Mouse (Mus musculus): ENCODE data around the gene Tmem63c. TPM values are rescaled to one million over a fixed set of nuclear protein-coding genes. Genes with fewer than 3 reads are reported as not detected.

Tmem63c gene
- 6.4 and 11.2 TPM in 2 replicates for polyA plus RNA-seq (2015; fragmentation: Nextera tagmentation; extraction: Ambion mirVana)

GRCm38 (mm10) chr12:87021040-87021439, at the start of gene Tmem63c:
Gene Tmem63c (plus strand): TSS chr12:87021340.
- WGBS = 85% methylated on average over 6 of the region's 6 CpGs
- no peak within 1 kb of the TSS for H3K4me3 ChIP-seq (replicated peaks; ENCODE audit: low read length)
- no peak within 1 kb of the TSS for H3K9ac ChIP-seq (replicated peaks; ENCODE audit: low read depth, low read length)
- H3K9me3 ChIP-seq (ENCODE audit: control insufficient read depth, low read length) = no peaks in the 10 kb centered on the region
- no peak for ATAC-seq
- H3K27ac ChIP-seq (ENCODE audit: low read length) = no peak within 1 kb of the TSS
- H3K4me1 ChIP-seq (replicated peaks; ENCODE audit: control insufficient read depth, insufficient read depth, low read length) = peaks cover 4% of the 10 kb centered on the region
- no peak within 1 kb of the TSS for H3K4me2 ChIP-seq (ENCODE audit: low read length)
- no peaks in the 10 kb centered on the region for H3K27me3 ChIP-seq (replicated peaks; ENCODE audit: control insufficient read depth, insufficient read depth, low read length)
- H3K36me3 ChIP-seq (ENCODE audit: control insufficient read depth, insufficient read depth) = no peaks in the 10 kb centered on the region

- Histone ChIP-seq H3K36me3 (ENCODE audit: control insufficient read depth, insufficient read depth) (no peaks in the 10 kb centered on the region), H3K27me3 (replicated peaks; ENCODE audit: control insufficient read depth, insufficient read depth, low read length) (no peaks in the 10 kb centered on the region), H3K9me3 (ENCODE audit: control insufficient read depth, low read length) (no peaks in the 10 kb centered on the region), H3K27ac (ENCODE audit: low read length) (peak overlapping the region; percentile 43), H3K4me3 (replicated peaks; ENCODE audit: low read length) (no peak overlapping the region), H3K4me2 (ENCODE audit: low read length) (no peak overlapping the region), H3K9ac (replicated peaks; ENCODE audit: low read depth, low read length) (no peak overlapping the region; the same call in 1 of the 2 replicates), H3K4me1 (replicated peaks; ENCODE audit: control insufficient read depth, insufficient read depth, low read length) (peaks cover 38% of the 10 kb centered on the region)
- no peak for ATAC-seq
- WGBS = 15% methylated on average over 7 of the region's 7 CpGs
Observed at GRCm38 (mm10) chr12:86973216-86973615, 47.9 kb upstream of the Tmem63c start.

DNA sequence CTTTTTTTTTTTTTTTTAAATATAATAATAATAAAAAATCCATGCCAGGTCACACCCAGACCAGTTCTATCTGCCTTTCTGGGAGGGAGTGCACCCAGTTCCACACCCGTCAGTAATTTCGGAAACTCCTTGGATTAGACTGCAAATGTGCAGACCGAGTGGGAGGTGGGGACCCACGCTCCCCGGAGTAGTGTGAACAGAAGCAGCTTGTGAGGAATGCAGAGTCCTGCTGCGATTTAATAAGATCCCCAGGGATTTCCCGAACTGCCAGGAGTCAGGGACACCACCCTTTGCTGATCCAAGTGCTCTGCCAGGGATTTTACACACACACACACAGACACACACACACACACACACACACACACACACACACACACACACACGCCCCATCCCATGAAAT, 47.4 kb upstream of the Tmem63c start:
- peaks cover 38% of the 10 kb centered on the region for H3K4me1 ChIP-seq (replicated peaks; ENCODE audit: control insufficient read depth, insufficient read depth, low read length)
- H3K9ac ChIP-seq (replicated peaks; ENCODE audit: low read depth, low read length) = no peak overlapping the region
- H3K9me3 ChIP-seq (ENCODE audit: control insufficient read depth, low read length) = no peaks in the 10 kb centered on the region
- ATAC-seq = no peak
- WGBS = 20% methylated on average over 8 of the region's 8 CpGs
- no peak overlapping the region; the same call in 1 of the 2 replicates for H3K27ac ChIP-seq (ENCODE audit: low read length)
- H3K27me3 ChIP-seq (replicated peaks; ENCODE audit: control insufficient read depth, insufficient read depth, low read length) = no peaks in the 10 kb centered on the region
- no peak overlapping the region for H3K4me2 ChIP-seq (ENCODE audit: low read length)
- H3K4me3 ChIP-seq (replicated peaks; ENCODE audit: low read length) = no peak overlapping the region
- H3K36me3 ChIP-seq (ENCODE audit: control insufficient read depth, insufficient read depth) = no peaks in the 10 kb centered on the region

DNA sequence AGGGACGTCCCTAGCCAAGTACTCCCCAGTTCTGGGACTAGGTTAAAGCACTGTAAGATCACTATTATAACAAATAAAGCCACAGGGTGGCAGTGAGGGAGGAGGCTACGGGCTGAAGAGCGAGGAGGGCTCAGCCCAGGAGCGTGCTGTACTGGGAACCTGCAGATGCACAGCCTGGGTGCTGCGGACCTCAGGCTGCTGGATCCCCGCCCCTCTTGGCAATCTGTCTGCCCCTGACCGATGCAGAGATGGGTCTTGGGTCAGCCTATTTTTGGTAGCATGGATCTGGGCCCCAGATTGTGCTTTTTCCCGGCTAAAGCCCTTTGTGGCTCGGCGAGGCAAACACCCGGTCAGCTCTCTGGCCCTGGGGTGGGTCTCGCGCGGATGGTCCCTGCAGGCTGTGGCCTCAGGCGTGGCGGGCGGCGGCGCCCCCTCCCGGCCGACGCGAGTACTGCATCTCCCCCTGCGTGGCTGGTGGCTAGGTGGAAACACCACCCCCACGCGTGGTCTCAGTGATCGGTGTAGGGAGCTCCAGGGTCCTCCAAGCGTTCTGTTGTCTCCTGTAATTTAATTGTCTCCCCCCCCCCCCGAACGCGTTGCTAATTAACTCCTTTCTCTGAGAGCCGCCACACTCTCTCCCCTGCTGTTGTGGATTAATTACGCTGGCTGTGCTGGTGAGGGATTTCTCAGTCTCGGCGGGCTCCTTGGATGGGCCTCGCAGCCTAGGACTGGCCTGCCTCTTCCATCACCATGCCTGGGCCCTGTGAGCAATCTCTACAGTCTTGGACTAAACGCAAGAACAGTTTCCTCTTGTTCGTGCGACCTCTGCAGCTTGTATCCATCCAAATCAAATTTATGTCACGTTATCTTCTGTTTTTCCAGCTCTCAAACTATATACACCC, 46.5 kb upstream of the Tmem63c start:
- peak; percentile 70 for ATAC-seq
- Histone ChIP-seq H3K4me1 (replicated peaks; ENCODE audit: control insufficient read depth, insufficient read depth, low read length) (peaks cover 38% of the 10 kb centered on the region), H3K4me2 (ENCODE audit: low read length) (peak overlapping the region; percentile 47), H3K27ac (ENCODE audit: low read length) (peak overlapping the region; percentile 5), H3K4me3 (replicated peaks; ENCODE audit: low read length) (peak overlapping the region; percentile 27), H3K9ac (replicated peaks; ENCODE audit: low read depth, low read length) (peak overlapping the region; percentile 19), H3K36me3 (ENCODE audit: control insufficient read depth, insufficient read depth) (no peaks in the 10 kb centered on the region), H3K9me3 (ENCODE audit: control insufficient read depth, low read length) (no peaks in the 10 kb centered on the region), H3K27me3 (replicated peaks; ENCODE audit: control insufficient read depth, insufficient read depth, low read length) (no peaks in the 10 kb centered on the region)
- 4% methylated on average over 40 of the region's 40 CpGs for WGBS

DNA sequence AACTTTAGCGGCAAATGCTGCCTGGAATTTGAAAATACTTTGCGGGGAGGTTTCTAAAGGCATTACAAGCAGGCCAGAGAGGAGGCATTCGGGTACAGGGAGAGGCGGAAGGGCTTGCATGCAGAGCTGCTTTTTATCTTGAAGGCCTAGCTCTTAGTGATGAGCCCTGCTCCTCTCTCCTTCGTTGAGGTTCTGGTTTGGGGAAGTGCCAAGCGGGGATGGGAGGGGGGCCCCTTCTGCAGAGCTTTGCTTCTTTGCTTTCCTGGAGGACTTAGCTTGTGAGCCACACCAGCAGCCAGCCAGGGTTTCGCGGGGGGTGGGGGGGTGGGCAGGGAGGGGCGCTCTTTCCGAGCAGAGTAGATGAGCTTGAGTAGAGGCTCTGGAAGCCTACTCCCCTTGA, 45.4 kb upstream of the Tmem63c start:
- Histone ChIP-seq H3K4me2 (ENCODE audit: low read length) (no peak overlapping the region), H3K4me3 (replicated peaks; ENCODE audit: low read length) (no peak overlapping the region), H3K4me1 (replicated peaks; ENCODE audit: control insufficient read depth, insufficient read depth, low read length) (peaks cover 38% of the 10 kb centered on the region), H3K9me3 (ENCODE audit: control insufficient read depth, low read length) (no peaks in the 10 kb centered on the region), H3K27ac (ENCODE audit: low read length) (no peak overlapping the region), H3K9ac (replicated peaks; ENCODE audit: low read depth, low read length) (no peak overlapping the region), H3K27me3 (replicated peaks; ENCODE audit: control insufficient read depth, insufficient read depth, low read length) (no peaks in the 10 kb centered on the region), H3K36me3 (ENCODE audit: control insufficient read depth, insufficient read depth) (no peaks in the 10 kb centered on the region)
- 36% methylated on average over 10 of the region's 10 CpGs for WGBS
- ATAC-seq = no peak

DNA sequence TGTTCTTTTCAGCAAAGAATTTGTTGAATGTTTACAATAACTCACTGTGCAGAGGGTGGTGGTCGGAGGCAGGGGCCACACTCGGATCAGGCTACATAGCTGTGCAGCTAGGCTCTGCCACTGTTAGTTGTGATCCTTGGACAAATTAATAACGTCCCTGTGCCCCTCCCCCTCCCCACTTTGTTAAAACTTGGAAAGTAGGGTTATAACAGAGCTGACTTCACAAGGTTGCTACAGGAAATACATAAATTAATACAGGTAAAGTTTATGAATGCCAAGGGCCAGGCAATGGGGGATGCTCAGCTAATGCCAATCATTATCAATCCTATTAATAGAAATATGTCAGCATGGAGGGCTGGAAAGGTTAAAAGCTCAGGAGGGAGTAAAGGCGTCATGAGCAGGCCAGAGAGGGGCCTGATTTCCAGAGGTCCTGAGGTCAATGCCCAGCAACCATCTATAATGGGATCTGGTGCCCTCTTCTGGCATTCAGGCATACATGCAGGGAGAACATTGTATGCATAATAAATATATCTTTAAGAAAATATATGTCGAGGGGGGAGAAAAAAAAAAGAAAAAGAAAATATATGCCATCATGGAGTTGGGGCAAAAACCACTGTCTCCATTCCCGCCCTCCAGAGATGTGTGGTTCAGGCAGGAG, 44.5 kb upstream of the Tmem63c start:
- H3K9me3 ChIP-seq (ENCODE audit: control insufficient read depth, low read length) = no peaks in the 10 kb centered on the region

DNA sequence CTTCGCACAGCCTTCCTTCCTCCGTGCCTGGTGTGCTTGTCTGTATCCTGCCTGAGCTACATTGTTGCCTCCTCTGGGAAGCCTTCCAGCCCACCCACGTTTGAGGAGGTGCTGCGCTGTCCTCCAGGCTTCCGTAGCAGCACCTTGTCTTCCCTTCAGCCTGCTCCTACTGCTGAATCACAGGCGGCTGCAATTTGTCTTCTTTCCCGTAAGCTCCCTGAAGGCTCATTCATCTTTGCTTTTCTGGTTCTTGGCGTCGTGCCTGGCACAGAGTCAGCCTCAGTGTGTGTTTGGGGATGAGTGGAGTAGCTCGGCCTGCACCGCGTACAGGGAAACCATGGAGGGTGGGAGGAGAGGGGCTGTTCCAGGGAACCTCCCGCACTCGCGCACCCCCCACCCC, 43.3 kb upstream of the Tmem63c start:
- H3K36me3 ChIP-seq (ENCODE audit: control insufficient read depth, insufficient read depth) = no peaks in the 10 kb centered on the region
- H3K4me3 ChIP-seq (replicated peaks; ENCODE audit: low read length) = no peak overlapping the region
- no peak overlapping the region for H3K27ac ChIP-seq (ENCODE audit: low read length)
- peaks cover 38% of the 10 kb centered on the region for H3K4me1 ChIP-seq (replicated peaks; ENCODE audit: control insufficient read depth, insufficient read depth, low read length)
- no peak for ATAC-seq
- peaks cover 9% of the 10 kb centered on the region for H3K27me3 ChIP-seq (replicated peaks; ENCODE audit: control insufficient read depth, insufficient read depth, low read length)
- H3K9ac ChIP-seq (replicated peaks; ENCODE audit: low read depth, low read length) = no peak overlapping the region
- H3K4me2 ChIP-seq (ENCODE audit: low read length) = no peak overlapping the region
- H3K9me3 ChIP-seq (ENCODE audit: control insufficient read depth, low read length) = no peaks in the 10 kb centered on the region
- WGBS = 14% methylated on average over 15 of the region's 15 CpGs

More for the DNA sequence above, 44.5 kb upstream of the Tmem63c start:
- Histone ChIP-seq H3K4me2 (ENCODE audit: low read length) (no peak overlapping the region), H3K36me3 (ENCODE audit: control insufficient read depth, insufficient read depth) (no peaks in the 10 kb centered on the region), H3K27ac (ENCODE audit: low read length) (no peak overlapping the region), H3K4me3 (replicated peaks; ENCODE audit: low read length) (no peak overlapping the region), H3K4me1 (replicated peaks; ENCODE audit: control insufficient read depth, insufficient read depth, low read length) (peaks cover 38% of the 10 kb centered on the region), H3K9ac (replicated peaks; ENCODE audit: low read depth, low read length) (no peak overlapping the region), H3K27me3 (replicated peaks; ENCODE audit: control insufficient read depth, insufficient read depth, low read length) (peaks cover 4% of the 10 kb centered on the region; the same call in 1 of the 2 replicates)
- 65% methylated on average over 6 of the region's 6 CpGs for WGBS
- ATAC-seq = no peak

DNA sequence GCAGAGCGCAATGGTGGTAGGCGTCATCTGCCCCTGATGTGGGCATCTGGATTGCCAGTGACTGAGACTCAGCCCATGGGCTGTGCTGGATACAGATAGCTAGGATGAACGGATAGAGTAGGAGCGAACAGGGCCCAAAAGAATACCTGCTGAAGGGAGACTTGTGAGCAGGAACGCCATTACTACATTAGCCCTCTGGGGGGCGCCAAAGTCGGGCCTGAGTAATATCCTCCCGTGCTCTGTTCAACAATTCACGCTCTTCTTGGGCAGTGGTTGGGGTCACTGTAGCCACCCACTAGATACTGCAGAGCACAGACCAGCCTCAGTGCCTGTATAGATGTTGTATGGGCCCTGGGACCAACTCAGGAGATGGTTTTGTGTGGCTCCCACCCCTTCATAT, 40.0 kb upstream of the Tmem63c start:
- no peak overlapping the region for H3K4me2 ChIP-seq (ENCODE audit: low read length)
- H3K4me3 ChIP-seq (replicated peaks; ENCODE audit: low read length) = no peak overlapping the region
- ATAC-seq = no peak
- no peak overlapping the region for H3K9ac ChIP-seq (replicated peaks; ENCODE audit: low read depth, low read length)
- 27% methylated on average over 9 of the region's 9 CpGs for WGBS
- no peaks in the 10 kb centered on the region for H3K36me3 ChIP-seq (ENCODE audit: control insufficient read depth, insufficient read depth)
- peaks cover 23% of the 10 kb centered on the region for H3K27me3 ChIP-seq (replicated peaks; ENCODE audit: control insufficient read depth, insufficient read depth, low read length)
- H3K27ac ChIP-seq (ENCODE audit: low read length) = no peak overlapping the region
- H3K9me3 ChIP-seq (ENCODE audit: control insufficient read depth, low read length) = no peaks in the 10 kb centered on the region
- H3K4me1 ChIP-seq (replicated peaks; ENCODE audit: control insufficient read depth, insufficient read depth, low read length) = peaks cover 19% of the 10 kb centered on the region

GRCm38 (mm10) chr12:86983470-86984193, 37.5 kb upstream of the Tmem63c start:
- Histone ChIP-seq H3K9me3 (ENCODE audit: control insufficient read depth, low read length) (no peaks in the 10 kb centered on the region), H3K9ac (replicated peaks; ENCODE audit: low read depth, low read length) (0 out of 2 replicates have a peak overlapping the region, but pooled peaks have one; percentile 2)

More at GRCm38 (mm10) chr12:86983470-86984193, 37.5 kb upstream of the Tmem63c start:
- Histone ChIP-seq H3K27ac (ENCODE audit: low read length) (no peak overlapping the region), H3K4me3 (replicated peaks; ENCODE audit: low read length) (0 out of 2 replicates have a peak overlapping the region, but pooled peaks have one; percentile 1), H3K4me1 (replicated peaks; ENCODE audit: control insufficient read depth, insufficient read depth, low read length) (peaks cover 13% of the 10 kb centered on the region), H3K36me3 (ENCODE audit: control insufficient read depth, insufficient read depth) (no peaks in the 10 kb centered on the region), H3K4me2 (ENCODE audit: low read length) (peak overlapping the region; percentile 28), H3K27me3 (replicated peaks; ENCODE audit: control insufficient read depth, insufficient read depth, low read length) (peaks cover 33% of the 10 kb centered on the region)
- 2% methylated on average over 28 of the region's 28 CpGs for WGBS
- peak; percentile 58 for ATAC-seq
